Mouse (Mus musculus) ES-Bruce4 (cell line): ENCODE measurements around the gene Gm44805.

Experiments
- CTCF ChIP-seq: IDR thresholded peaks from one replicate; pipeline ENCODE4 v1.8.1; 2011; ENCODE audit warnings: low read depth, low read length
- EP300 ChIP-seq: IDR thresholded peaks from 2 replicates; pipeline ENCODE4 v1.6.1; 2011; ENCODE audit warnings: low read depth, low read length; ENCODE audit not compliant: insufficient read depth
- POLR2A ChIP-seq: IDR thresholded peaks from one replicate; pipeline ENCODE4 v1.8.1; 2011; ENCODE audit warnings: low read length; ENCODE audit not compliant: insufficient read depth

DNA sequence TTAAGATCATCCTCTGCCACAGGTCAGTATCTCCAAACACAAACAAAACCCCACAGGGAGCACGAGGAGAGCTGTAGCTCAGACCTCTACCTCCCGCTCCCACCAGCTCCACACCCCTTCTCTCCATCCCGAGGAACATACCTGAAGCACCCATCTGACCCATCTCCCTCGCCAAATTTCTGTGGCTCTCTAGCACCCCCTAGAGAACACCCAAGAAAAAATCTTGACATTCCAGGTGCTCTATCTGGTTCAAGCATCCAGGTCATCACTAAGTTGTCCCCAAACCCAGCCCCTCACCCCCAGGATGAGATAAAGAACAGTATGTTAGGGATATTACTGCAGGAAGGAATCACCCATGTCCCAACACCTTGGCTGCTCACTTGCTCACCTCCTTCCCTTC is 32.0 kb upstream of the Gm44805 start:
- TF ChIP-seq EP300 (no peak), CTCF (peak; percentile 37), POLR2A (no peak)
